Mouse (Mus musculus): ENCODE results near the gene Clpp. TPM values are rescaled to one million over a fixed set of nuclear protein-coding genes. Genes with fewer than 3 reads are reported as not detected.
A peak's percentile ranks its signal among the peaks of the same experiment; 100 is the strongest.

The Clpp gene
- polyA plus RNA-seq, 1 experiment from 2014 or later, result 151 TPM

DNA sequence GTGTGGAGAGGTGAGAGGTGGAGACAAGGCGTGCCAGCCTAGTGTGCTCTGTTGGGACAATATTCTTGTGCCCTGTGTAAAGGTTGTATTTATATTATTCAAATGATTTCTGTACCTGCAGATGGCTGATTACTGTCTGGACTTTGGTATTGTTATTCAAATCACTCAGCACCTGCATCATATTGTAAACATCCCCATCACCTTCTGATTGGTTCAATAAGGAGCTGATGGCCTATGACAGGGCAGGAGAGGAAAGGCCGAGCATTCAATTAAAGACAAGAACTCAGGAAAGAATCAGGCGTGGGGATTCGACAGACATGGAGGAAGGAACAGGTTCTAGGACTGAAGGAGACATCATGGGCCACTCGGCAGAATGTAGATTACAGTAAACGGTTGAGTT, 26.5 kb upstream of the Clpp start:
- no peaks in the 10 kb centered on the region for H3K9me3 ChIP-seq (ENCODE audit: control insufficient read depth, low read length)
- 80% methylated on average over 6 of the region's 6 CpGs for WGBS
- DNase-seq (ENCODE audit: low spot score), result no peak
- H3K9ac ChIP-seq (ENCODE audit: low read length), result no peak overlapping the region
- no peaks in the 10 kb centered on the region for H3K36me3 ChIP-seq (ENCODE audit: control insufficient read depth, insufficient read depth, low read length)
- H3K4me2 ChIP-seq (ENCODE audit: low read depth, low read length, severe bottlenecking), result no peak overlapping the region
- ATAC-seq (replicated peaks; ENCODE audit: low FRiP score), result no peak
- H3K27me3 ChIP-seq (ENCODE audit: control insufficient read depth, insufficient read depth, low read length), result no peaks in the 10 kb centered on the region
- H3K4me3 ChIP-seq (ENCODE audit: low read depth, low read length), result no peak overlapping the region
- H3K4me1 ChIP-seq (replicated peaks; ENCODE audit: control insufficient read depth, insufficient read depth, low read length), result no peaks in the 10 kb centered on the region
- no peak overlapping the region for H3K27ac ChIP-seq (ENCODE audit: low read depth, low read length)

DNA sequence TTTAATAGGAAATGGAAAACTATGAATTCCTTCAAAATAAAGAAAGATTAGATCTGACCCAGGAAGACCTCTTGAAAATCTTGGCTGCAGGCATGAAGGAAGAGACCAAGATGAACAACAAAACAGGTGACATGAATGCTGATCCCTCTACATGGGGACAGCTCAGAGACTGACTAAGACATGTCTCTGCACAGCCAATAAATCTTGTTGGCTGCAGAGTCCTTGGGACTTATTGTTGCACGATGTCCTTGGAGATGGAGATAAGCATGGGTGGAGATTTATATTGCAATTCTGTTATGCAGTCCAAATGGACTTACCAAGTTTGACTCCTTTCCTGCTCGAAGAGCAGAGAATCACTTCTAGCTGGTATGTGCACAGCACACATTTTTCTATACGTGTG, 20.8 kb upstream of the Clpp start:
- no peak overlapping the region for H3K4me2 ChIP-seq (ENCODE audit: low read depth, low read length, severe bottlenecking)
- H3K36me3 ChIP-seq (ENCODE audit: control insufficient read depth, insufficient read depth, low read length), result no peaks in the 10 kb centered on the region
- no peak overlapping the region for H3K9ac ChIP-seq (ENCODE audit: low read length)
- no peaks in the 10 kb centered on the region for H3K4me1 ChIP-seq (replicated peaks; ENCODE audit: control insufficient read depth, insufficient read depth, low read length)
- DNase-seq (ENCODE audit: low spot score) (no peak), ATAC-seq (replicated peaks; ENCODE audit: low FRiP score) (no peak)
- no peaks in the 10 kb centered on the region for H3K9me3 ChIP-seq (ENCODE audit: control insufficient read depth, low read length)
- H3K4me3 ChIP-seq (ENCODE audit: low read depth, low read length), result no peak overlapping the region
- H3K27ac ChIP-seq (ENCODE audit: low read depth, low read length), result no peak overlapping the region
- WGBS, result 74% methylated on average over 3 of the region's 3 CpGs
- no peaks in the 10 kb centered on the region for H3K27me3 ChIP-seq (ENCODE audit: control insufficient read depth, insufficient read depth, low read length)

DNA sequence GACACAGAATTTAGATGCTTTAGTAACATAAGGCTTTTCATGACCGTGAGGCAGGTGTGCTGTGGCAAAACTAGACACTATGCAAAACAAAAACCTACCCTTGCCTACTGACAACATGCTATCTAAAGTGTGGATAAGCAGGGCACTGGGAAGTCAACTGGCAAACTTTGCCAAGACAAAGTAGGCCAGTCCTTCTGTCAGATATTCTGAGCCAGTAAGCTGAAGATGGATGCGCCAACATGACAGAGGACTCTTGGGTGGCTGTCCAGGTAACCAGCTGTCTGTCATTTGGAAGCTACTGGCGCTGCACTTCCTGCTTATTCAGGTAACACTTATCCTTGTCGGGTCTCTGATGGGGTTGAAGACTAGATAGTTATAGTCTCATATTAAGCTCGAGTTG, 20.0 kb upstream of the Clpp start:
- Histone ChIP-seq H3K27ac (ENCODE audit: low read depth, low read length) (no peak overlapping the region), H3K4me3 (ENCODE audit: low read depth, low read length) (no peak overlapping the region), H3K36me3 (ENCODE audit: control insufficient read depth, insufficient read depth, low read length) (no peaks in the 10 kb centered on the region), H3K9ac (ENCODE audit: low read length) (no peak overlapping the region), H3K9me3 (ENCODE audit: control insufficient read depth, low read length) (no peaks in the 10 kb centered on the region), H3K4me1 (replicated peaks; ENCODE audit: control insufficient read depth, insufficient read depth, low read length) (no peaks in the 10 kb centered on the region), H3K4me2 (ENCODE audit: low read depth, low read length, severe bottlenecking) (no peak overlapping the region), H3K27me3 (ENCODE audit: control insufficient read depth, insufficient read depth, low read length) (no peaks in the 10 kb centered on the region)
- DNase-seq (ENCODE audit: low spot score) (peak; percentile 15), ATAC-seq (replicated peaks; ENCODE audit: low FRiP score) (no peak)
- 71% methylated on average over 5 of the region's 5 CpGs for WGBS

DNA sequence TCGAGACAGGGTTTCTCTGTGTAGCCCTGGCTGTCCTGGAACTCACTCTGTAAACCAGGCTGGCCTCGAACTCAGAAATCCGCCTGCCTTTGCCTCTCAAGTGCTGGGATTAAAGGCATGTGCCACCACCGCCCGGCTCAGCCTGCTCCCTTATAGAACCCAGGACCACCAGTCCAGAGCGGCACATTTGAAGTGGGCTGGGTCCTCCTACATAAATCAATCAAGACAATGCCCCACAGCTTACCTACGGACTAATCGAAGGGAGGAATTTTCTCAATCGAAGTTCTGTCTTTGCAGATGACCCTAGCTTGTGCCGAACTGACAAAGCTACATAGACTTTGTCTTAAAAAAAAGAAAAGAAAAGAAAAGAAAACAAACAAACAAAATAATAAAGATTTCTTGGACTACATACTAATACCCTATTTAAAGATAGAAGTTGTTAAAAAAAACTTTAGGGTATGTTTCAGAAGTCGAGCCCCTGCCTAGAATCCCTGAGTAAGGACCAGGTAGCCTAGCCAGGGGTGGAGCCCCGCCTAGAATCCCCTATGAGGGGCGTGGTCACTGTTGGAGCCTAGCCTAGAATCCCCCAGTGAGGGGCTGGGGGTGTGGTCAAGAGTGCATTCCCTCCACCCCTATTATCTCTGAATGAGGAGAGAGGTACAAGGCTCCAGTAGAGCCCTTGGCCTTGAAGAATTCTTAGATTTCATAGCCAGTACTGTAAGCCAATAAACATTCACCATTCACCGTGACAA, 16.0 kb upstream of the Clpp start:
- H3K27ac ChIP-seq (ENCODE audit: low read depth, low read length), result no peak overlapping the region
- no peaks in the 10 kb centered on the region for H3K36me3 ChIP-seq (ENCODE audit: control insufficient read depth, insufficient read depth, low read length)
- peak; percentile 41 for DNase-seq (ENCODE audit: low spot score)
- no peak overlapping the region for H3K4me3 ChIP-seq (ENCODE audit: low read depth, low read length)
- no peak overlapping the region for H3K9ac ChIP-seq (ENCODE audit: low read length)
- H3K27me3 ChIP-seq (ENCODE audit: control insufficient read depth, insufficient read depth, low read length), result no peaks in the 10 kb centered on the region
- 66% methylated on average over 13 of the region's 14 CpGs for WGBS
- no peak for ATAC-seq (replicated peaks; ENCODE audit: low FRiP score)
- H3K4me1 ChIP-seq (replicated peaks; ENCODE audit: control insufficient read depth, insufficient read depth, low read length), result no peaks in the 10 kb centered on the region
- H3K9me3 ChIP-seq (ENCODE audit: control insufficient read depth, low read length), result no peaks in the 10 kb centered on the region
- no peak overlapping the region for H3K4me2 ChIP-seq (ENCODE audit: low read depth, low read length, severe bottlenecking)

DNA sequence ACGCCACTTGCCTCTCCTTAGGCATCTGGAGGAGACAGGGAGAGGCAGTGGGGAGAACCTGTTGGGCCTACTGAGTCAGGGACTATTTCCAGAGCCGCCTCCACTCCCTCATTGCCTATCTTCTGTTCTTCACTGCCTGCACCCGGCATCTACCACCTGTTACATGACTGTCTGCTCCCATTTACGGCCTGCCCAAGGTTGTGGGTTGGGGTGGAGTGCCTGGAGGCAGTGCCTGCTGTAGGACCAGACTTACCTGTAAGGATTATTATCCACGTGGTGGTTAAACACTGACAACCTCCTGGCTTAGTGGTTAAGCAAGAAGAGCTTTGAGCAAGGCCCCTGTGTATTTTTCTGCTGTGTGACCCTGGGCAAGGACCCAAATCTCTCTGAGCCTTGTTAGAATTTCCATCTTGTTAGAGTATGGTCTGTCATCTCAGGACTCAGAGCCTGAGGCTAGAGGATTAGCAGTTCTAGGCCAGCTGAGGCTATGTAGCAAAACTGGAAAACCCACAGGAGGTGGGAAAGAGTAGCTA, 15.3 kb upstream of the Clpp start:
- no peak for ATAC-seq (replicated peaks; ENCODE audit: low FRiP score)
- Histone ChIP-seq H3K27me3 (ENCODE audit: control insufficient read depth, insufficient read depth, low read length) (no peaks in the 10 kb centered on the region), H3K27ac (ENCODE audit: low read depth, low read length) (no peak overlapping the region), H3K4me2 (ENCODE audit: low read depth, low read length, severe bottlenecking) (no peak overlapping the region), H3K9me3 (ENCODE audit: control insufficient read depth, low read length) (no peaks in the 10 kb centered on the region), H3K4me3 (ENCODE audit: low read depth, low read length) (no peak overlapping the region), H3K9ac (ENCODE audit: low read length) (no peak overlapping the region), H3K4me1 (replicated peaks; ENCODE audit: control insufficient read depth, insufficient read depth, low read length) (no peaks in the 10 kb centered on the region), H3K36me3 (ENCODE audit: control insufficient read depth, insufficient read depth, low read length) (no peaks in the 10 kb centered on the region)
- DNase-seq (ENCODE audit: low spot score), result peak; percentile 38
- WGBS, result 75% methylated on average over 5 of the region's 5 CpGs

DNA sequence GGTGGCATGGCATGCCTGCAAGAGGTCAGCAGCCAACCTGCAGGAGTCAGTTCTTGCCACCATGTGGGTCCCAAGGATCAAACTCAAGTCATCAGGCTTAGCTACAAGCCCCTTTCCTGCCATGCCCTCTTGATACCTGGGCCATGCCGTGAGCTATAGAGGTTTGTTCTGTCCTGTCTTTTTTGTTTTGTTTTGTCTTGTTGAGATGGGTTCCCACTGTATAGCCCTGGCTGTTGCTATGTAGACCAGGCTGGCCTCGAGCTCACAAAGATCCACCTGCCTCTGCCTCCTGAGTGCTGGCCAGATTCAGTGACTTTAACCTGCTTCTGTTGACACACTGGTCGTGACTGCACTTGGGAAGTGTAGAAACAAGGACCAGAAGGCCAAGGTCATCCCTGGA, 14.7 kb upstream of the Clpp start:
- H3K27ac ChIP-seq (ENCODE audit: low read depth, low read length), result no peak overlapping the region
- WGBS, result 77% methylated on average over 3 of the region's 3 CpGs

DNA sequence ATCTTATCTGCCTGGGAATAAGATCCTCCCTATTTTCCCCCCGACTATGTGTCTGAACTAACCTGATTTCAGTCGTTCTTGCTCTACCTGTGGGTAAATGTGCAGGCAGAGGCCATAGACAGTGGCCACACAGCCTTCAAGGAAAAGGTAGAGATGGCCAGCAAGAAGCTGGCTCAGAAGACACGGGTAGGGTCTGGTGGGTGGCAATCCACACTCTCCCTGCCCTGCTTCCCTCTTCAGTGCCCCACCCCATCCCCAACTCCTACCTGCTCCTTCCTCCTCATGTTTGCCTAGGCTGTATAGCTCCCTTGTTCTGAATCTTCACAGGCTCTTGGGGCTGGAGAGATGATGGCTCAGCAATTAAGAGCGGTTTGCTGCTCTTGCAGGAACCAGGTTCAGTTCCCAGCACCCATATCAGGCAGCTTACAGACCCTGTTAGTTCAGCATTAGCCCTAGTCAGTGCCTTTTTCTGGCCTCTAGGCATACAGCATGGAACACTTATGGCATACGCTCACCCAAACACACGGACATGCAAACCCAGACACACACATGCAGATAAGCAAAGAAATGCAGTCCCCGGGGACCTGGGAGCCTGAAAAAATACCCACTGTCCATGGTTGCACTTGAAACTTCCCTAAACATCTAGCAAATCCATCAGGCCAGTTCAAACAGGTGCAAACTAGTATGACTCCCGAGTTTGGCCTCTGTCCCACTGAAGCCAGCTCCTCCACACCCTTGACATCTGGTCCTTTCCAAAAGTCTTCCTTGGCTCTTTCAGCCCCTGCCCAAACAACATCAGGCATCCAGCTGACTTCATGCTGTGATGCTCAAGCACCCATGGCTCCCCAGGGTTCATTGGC, 13.3 kb upstream of the Clpp start:
- H3K4me2 ChIP-seq (ENCODE audit: low read depth, low read length, severe bottlenecking), result no peak overlapping the region
- WGBS, result 80% methylated on average over 8 of the region's 8 CpGs
- H3K36me3 ChIP-seq (ENCODE audit: control insufficient read depth, insufficient read depth, low read length), result no peaks in the 10 kb centered on the region
- DNase-seq (ENCODE audit: low spot score) (peak; percentile 39), ATAC-seq (replicated peaks; ENCODE audit: low FRiP score) (no peak)
- no peaks in the 10 kb centered on the region for H3K27me3 ChIP-seq (ENCODE audit: control insufficient read depth, insufficient read depth, low read length)
- H3K27ac ChIP-seq (ENCODE audit: low read depth, low read length), result no peak overlapping the region
- no peak overlapping the region for H3K9ac ChIP-seq (ENCODE audit: low read length)
- H3K4me1 ChIP-seq (replicated peaks; ENCODE audit: control insufficient read depth, insufficient read depth, low read length), result no peaks in the 10 kb centered on the region
- no peaks in the 10 kb centered on the region for H3K9me3 ChIP-seq (ENCODE audit: control insufficient read depth, low read length)
- H3K4me3 ChIP-seq (ENCODE audit: low read depth, low read length), result no peak overlapping the region

More for the DNA sequence above, 14.7 kb upstream of the Clpp start:
- Histone ChIP-seq H3K4me3 (ENCODE audit: low read depth, low read length) (no peak overlapping the region), H3K27me3 (ENCODE audit: control insufficient read depth, insufficient read depth, low read length) (no peaks in the 10 kb centered on the region), H3K9me3 (ENCODE audit: control insufficient read depth, low read length) (no peaks in the 10 kb centered on the region), H3K36me3 (ENCODE audit: control insufficient read depth, insufficient read depth, low read length) (no peaks in the 10 kb centered on the region), H3K9ac (ENCODE audit: low read length) (no peak overlapping the region), H3K4me2 (ENCODE audit: low read depth, low read length, severe bottlenecking) (no peak overlapping the region), H3K4me1 (replicated peaks; ENCODE audit: control insufficient read depth, insufficient read depth, low read length) (no peaks in the 10 kb centered on the region)
- DNase-seq (ENCODE audit: low spot score) (peak; percentile 40), ATAC-seq (replicated peaks; ENCODE audit: low FRiP score) (no peak)

DNA sequence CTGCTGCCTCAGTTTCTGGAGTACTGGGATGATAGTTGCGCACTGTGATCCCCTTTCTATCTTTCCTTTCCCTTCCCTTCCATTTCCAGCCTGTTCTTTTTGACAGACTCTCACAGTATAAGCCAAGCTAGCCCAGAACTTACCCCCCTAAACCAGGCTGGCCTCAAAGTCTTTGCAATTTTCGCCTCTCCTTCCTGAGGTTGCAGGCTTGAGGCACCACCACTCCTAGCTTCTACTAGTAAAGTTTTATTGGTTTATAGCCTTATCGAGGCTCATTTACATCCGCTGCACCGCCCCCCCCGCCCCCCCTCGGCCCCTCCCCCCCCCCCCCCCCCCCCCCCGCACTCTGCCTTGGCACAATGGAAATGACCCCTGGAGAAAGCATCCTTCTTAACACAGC, 10.6 kb upstream of the Clpp start:
- no peak for ATAC-seq (replicated peaks; ENCODE audit: low FRiP score)
- no peak for DNase-seq (ENCODE audit: low spot score)
- H3K27me3 ChIP-seq (ENCODE audit: control insufficient read depth, insufficient read depth, low read length), result no peaks in the 10 kb centered on the region
- no peak overlapping the region for H3K9ac ChIP-seq (ENCODE audit: low read length)
- no peaks in the 10 kb centered on the region for H3K9me3 ChIP-seq (ENCODE audit: control insufficient read depth, low read length)
- no peaks in the 10 kb centered on the region for H3K4me1 ChIP-seq (replicated peaks; ENCODE audit: control insufficient read depth, insufficient read depth, low read length)
- no peaks in the 10 kb centered on the region for H3K36me3 ChIP-seq (ENCODE audit: control insufficient read depth, insufficient read depth, low read length)
- no peak overlapping the region for H3K27ac ChIP-seq (ENCODE audit: low read depth, low read length)
- no peak overlapping the region for H3K4me3 ChIP-seq (ENCODE audit: low read depth, low read length)
- no peak overlapping the region for H3K4me2 ChIP-seq (ENCODE audit: low read depth, low read length, severe bottlenecking)
- WGBS, result 40% methylated on average over 7 of the region's 8 CpGs
